Mouse (Mus musculus): ENCODE results near the gene Cactin. TPM values are rescaled to one million over a fixed set of nuclear protein-coding genes. Genes with fewer than 3 reads are reported as not detected.

Gene Cactin
- polyA plus RNA-seq, 1 experiment = 29.2 TPM

- H3K4me3 ChIP-seq (ENCODE audit: low read depth, low read length) = no peak overlapping the region; the same call in 1 of the 2 replicates
- TF ChIP-seq POLR2A (IDR thresholded peaks at IDR 0.05; ENCODE audit: low read depth, low read length) (no peak), CTCF (IDR thresholded peaks at IDR 0.05; ENCODE audit: extremely low read depth, insufficient read length, insufficient replicate concordance, low read depth, low read length) (no peak)
Measured at GRCm38 (mm10) chr10:81297246-81297645, 23.7 kb upstream of the Cactin start.

GRCm38 (mm10) chr10:81297845-81298244 lies 23.1 kb upstream of the Cactin start:
- H3K4me3 ChIP-seq (ENCODE audit: low read depth, low read length) = peak overlapping the region; percentile 25
- WGBS = 58% methylated on average over 10 of the region's 10 CpGs
- TF ChIP-seq POLR2A (IDR thresholded peaks at IDR 0.05; ENCODE audit: low read depth, low read length) (no peak), CTCF (IDR thresholded peaks at IDR 0.05; ENCODE audit: extremely low read depth, insufficient read length, insufficient replicate concordance, low read depth, low read length) (no peak)
- no peaks in the 10 kb centered on the region for H3K27me3 ChIP-seq (ENCODE audit: control insufficient read depth, insufficient read depth, low read length)
- peak overlapping the region; percentile 91 for H3K27ac ChIP-seq (ENCODE audit: insufficient read depth, low read depth, low read length)
- peaks cover 52% of the 10 kb centered on the region for H3K4me1 ChIP-seq (ENCODE audit: control insufficient read depth, insufficient read depth, insufficient read length, low read length)
- H3K36me3 ChIP-seq (ENCODE audit: control insufficient read depth, insufficient read depth, low read length) = no peaks in the 10 kb centered on the region

More at GRCm38 (mm10) chr10:81297246-81297645, 23.7 kb upstream of the Cactin start:
- Histone ChIP-seq H3K27ac (ENCODE audit: insufficient read depth, low read depth, low read length) (peak overlapping the region; percentile 91), H3K27me3 (ENCODE audit: control insufficient read depth, insufficient read depth, low read length) (no peaks in the 10 kb centered on the region), H3K36me3 (ENCODE audit: control insufficient read depth, insufficient read depth, low read length) (no peaks in the 10 kb centered on the region), H3K4me1 (ENCODE audit: control insufficient read depth, insufficient read depth, insufficient read length, low read length) (peaks cover 49% of the 10 kb centered on the region)
- 75% methylated on average over 6 of the region's 6 CpGs for WGBS

DNA sequence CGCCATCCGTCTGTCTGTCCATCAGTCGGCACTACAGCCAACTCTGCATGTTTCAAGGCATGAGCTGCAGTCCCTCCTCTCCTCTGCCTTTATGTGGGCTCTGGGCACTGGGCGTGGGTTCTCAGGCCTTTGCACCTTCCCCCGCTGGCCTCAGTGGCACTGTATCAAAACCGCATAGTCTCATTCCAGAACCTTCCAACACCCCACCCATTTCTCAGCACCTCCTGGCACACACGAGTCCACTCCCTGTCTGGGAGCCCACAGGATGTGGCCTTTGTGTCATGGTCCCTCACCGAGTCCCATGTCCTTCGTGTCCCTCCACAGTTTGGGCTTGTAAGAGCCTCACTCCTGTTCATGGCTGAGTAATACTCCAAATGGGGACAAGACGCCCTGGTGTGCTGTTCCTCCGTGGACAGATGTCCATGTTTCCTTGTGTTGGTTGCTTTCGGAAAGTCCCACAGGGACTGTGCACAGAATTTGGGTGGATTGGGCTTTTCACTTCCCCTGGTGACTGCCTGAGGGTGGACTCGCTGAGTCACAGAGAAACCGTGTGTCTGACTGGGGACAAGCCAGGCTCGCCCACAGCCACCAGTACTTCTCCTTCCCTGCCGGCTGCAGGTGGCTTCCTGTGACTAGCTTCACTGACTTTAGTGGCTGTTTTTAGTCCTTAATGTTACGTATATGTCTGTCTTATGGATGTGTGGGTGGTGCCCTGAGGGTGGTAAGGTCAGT lies 22.4 kb upstream of the Cactin start:
- WGBS = 81% methylated on average over 17 of the region's 17 CpGs
- Histone ChIP-seq H3K27ac (ENCODE audit: insufficient read depth, low read depth, low read length) (peak overlapping the region; percentile 91), H3K4me1 (ENCODE audit: control insufficient read depth, insufficient read depth, insufficient read length, low read length) (peaks cover 56% of the 10 kb centered on the region), H3K36me3 (ENCODE audit: control insufficient read depth, insufficient read depth, low read length) (no peaks in the 10 kb centered on the region), H3K27me3 (ENCODE audit: control insufficient read depth, insufficient read depth, low read length) (no peaks in the 10 kb centered on the region), H3K4me3 (ENCODE audit: low read depth, low read length) (peak overlapping the region; percentile 10)
- TF ChIP-seq POLR2A (IDR thresholded peaks at IDR 0.05; ENCODE audit: low read depth, low read length) (no peak), CTCF (IDR thresholded peaks at IDR 0.05; ENCODE audit: extremely low read depth, insufficient read length, insufficient replicate concordance, low read depth, low read length) (no peak)

GRCm38 (mm10) chr10:81299585-81300351 lies 21.1 kb upstream of the Cactin start:
- 82% methylated on average over 14 of the region's 14 CpGs for WGBS
- H3K4me3 ChIP-seq (ENCODE audit: low read depth, low read length) = no peak overlapping the region
- peak overlapping the region; percentile 64 for H3K27ac ChIP-seq (ENCODE audit: insufficient read depth, low read depth, low read length)
- peaks cover 48% of the 10 kb centered on the region for H3K4me1 ChIP-seq (ENCODE audit: control insufficient read depth, insufficient read depth, insufficient read length, low read length)
- H3K27me3 ChIP-seq (ENCODE audit: control insufficient read depth, insufficient read depth, low read length) = no peaks in the 10 kb centered on the region
- no peaks in the 10 kb centered on the region for H3K36me3 ChIP-seq (ENCODE audit: control insufficient read depth, insufficient read depth, low read length)
- TF ChIP-seq POLR2A (IDR thresholded peaks at IDR 0.05; ENCODE audit: low read depth, low read length) (no peak), CTCF (IDR thresholded peaks at IDR 0.05; ENCODE audit: extremely low read depth, insufficient read length, insufficient replicate concordance, low read depth, low read length) (no peak)

- peaks cover 47% of the 10 kb centered on the region for H3K4me1 ChIP-seq (ENCODE audit: control insufficient read depth, insufficient read depth, insufficient read length, low read length)
- H3K4me3 ChIP-seq (ENCODE audit: low read depth, low read length) = no peak overlapping the region
- no peak overlapping the region for H3K27ac ChIP-seq (ENCODE audit: insufficient read depth, low read depth, low read length)
- H3K36me3 ChIP-seq (ENCODE audit: control insufficient read depth, insufficient read depth, low read length) = no peaks in the 10 kb centered on the region
- H3K27me3 ChIP-seq (ENCODE audit: control insufficient read depth, insufficient read depth, low read length) = no peaks in the 10 kb centered on the region
- TF ChIP-seq CTCF (IDR thresholded peaks at IDR 0.05; ENCODE audit: extremely low read depth, insufficient read length, insufficient replicate concordance, low read depth, low read length) = no peak
- no peak for TF ChIP-seq POLR2A (IDR thresholded peaks at IDR 0.05; ENCODE audit: low read depth, low read length)
- 74% methylated on average over 9 of the region's 9 CpGs for WGBS
Measured at GRCm38 (mm10) chr10:81300352-81300907, 20.5 kb upstream of the Cactin start.

- no peak for TF ChIP-seq POLR2A (IDR thresholded peaks at IDR 0.05; ENCODE audit: low read depth, low read length)
- TF ChIP-seq CTCF (IDR thresholded peaks at IDR 0.05; ENCODE audit: extremely low read depth, insufficient read length, insufficient replicate concordance, low read depth, low read length) = no peak
- H3K4me1 ChIP-seq (ENCODE audit: control insufficient read depth, insufficient read depth, insufficient read length, low read length) = peaks cover 46% of the 10 kb centered on the region
- H3K27ac ChIP-seq (ENCODE audit: insufficient read depth, low read depth, low read length) = no peak overlapping the region
- 79% methylated on average over 9 of the region's 9 CpGs for WGBS
- H3K27me3 ChIP-seq (ENCODE audit: control insufficient read depth, insufficient read depth, low read length) = no peaks in the 10 kb centered on the region
- H3K4me3 ChIP-seq (ENCODE audit: low read depth, low read length) = no peak overlapping the region
- H3K36me3 ChIP-seq (ENCODE audit: control insufficient read depth, insufficient read depth, low read length) = peaks cover 4% of the 10 kb centered on the region
Measured at GRCm38 (mm10) chr10:81301321-81301720, 19.6 kb upstream of the Cactin start.

GRCm38 (mm10) chr10:81302288-81302687 lies 18.6 kb upstream of the Cactin start:
- H3K27ac ChIP-seq (ENCODE audit: insufficient read depth, low read depth, low read length) = no peak overlapping the region
- TF ChIP-seq CTCF (IDR thresholded peaks at IDR 0.05; ENCODE audit: extremely low read depth, insufficient read length, insufficient replicate concordance, low read depth, low read length) (no peak), POLR2A (IDR thresholded peaks at IDR 0.05; ENCODE audit: low read depth, low read length) (no peak)
- 83% methylated on average over 4 of the region's 4 CpGs for WGBS
- H3K27me3 ChIP-seq (ENCODE audit: control insufficient read depth, insufficient read depth, low read length) = no peaks in the 10 kb centered on the region
- H3K4me3 ChIP-seq (ENCODE audit: low read depth, low read length) = no peak overlapping the region
- peaks cover 11% of the 10 kb centered on the region for H3K36me3 ChIP-seq (ENCODE audit: control insufficient read depth, insufficient read depth, low read length)
- peaks cover 41% of the 10 kb centered on the region for H3K4me1 ChIP-seq (ENCODE audit: control insufficient read depth, insufficient read depth, insufficient read length, low read length)
